Mouse (Mus musculus): ENCODE measurements around the gene Btbd2. TPM values are rescaled to one million over a fixed set of nuclear protein-coding genes. Genes with fewer than 3 reads are reported as not detected.

Gene Btbd2
- total and polyA plus RNA-seq, 3 experiments: 43.1 to 81.8 TPM; not detected in 1

GRCm38 (mm10) chr10:80684214-80684613 is 27.3 kb upstream of the Btbd2 start (continued):
- TF ChIP-seq BHLHE40 (IDR thresholded peaks at IDR 0.05; ENCODE audit: borderline replicate concordance, low read depth, low read length): no peak
- TF ChIP-seq GATA1 (IDR thresholded peaks at IDR 0.05; ENCODE audit: low read depth, low read length): no peak
- TF ChIP-seq MXI1 (IDR thresholded peaks at IDR 0.05; ENCODE audit: low read depth, low read length): no peak
- TF ChIP-seq ZNF384 (IDR thresholded peaks at IDR 0.05; ENCODE audit: low read depth, low read length): no peak
- peak; percentile 50; the same call in 1 of the 2 replicates for TF ChIP-seq SIN3A (IDR thresholded peaks at IDR 0.05; ENCODE audit: low read length)
- TF ChIP-seq EP300 (IDR thresholded peaks at IDR 0.05; ENCODE audit: low read depth in 1 of 2, low read length in 2 of 2): no peak
- TF ChIP-seq NRF1 (IDR thresholded peaks at IDR 0.05; ENCODE audit: insufficient read depth, low read depth, low read length, poor library complexity, severe bottlenecking): no peak
- no peak for TF ChIP-seq MAFK (IDR thresholded peaks at IDR 0.05; ENCODE audit: borderline replicate concordance, low read depth, low read length)
- TF ChIP-seq CHD2 (IDR thresholded peaks at IDR 0.05; ENCODE audit: low read length): no peak
- TF ChIP-seq POLR2AphosphoS5 (IDR thresholded peaks at IDR 0.05; ENCODE audit: borderline replicate concordance, low read depth, low read length): no peak
- no peak for TF ChIP-seq KAT2A (conservative IDR thresholded peaks at IDR 0.05; ENCODE audit: low read depth, low read length)
- TF ChIP-seq RCOR1 (IDR thresholded peaks at IDR 0.05; ENCODE audit: low read depth, low read length): no peak
- peak; percentile 74 for TF ChIP-seq SMC3 (IDR thresholded peaks at IDR 0.05; ENCODE audit: low read depth, low read length)
- TF ChIP-seq CTCF (IDR thresholded peaks at IDR 0.05 in 2 of 3, conservative IDR thresholded peaks at IDR 0.05 in 1 of 3; ENCODE audit: control insufficient read depth in 1 of 3, insufficient read depth in 1 of 3, low read depth in 2 of 3, low read length in 3 of 3, poor library complexity in 1 of 3, severe bottlenecking in 1 of 3): peak; percentile 81 to 94 (median 90)
- TF ChIP-seq HCFC1 (IDR thresholded peaks at IDR 0.05; ENCODE audit: low read depth, low read length): peak; percentile 24; the same call in 1 of the 2 replicates
- TF ChIP-seq ELF1 (IDR thresholded peaks at IDR 0.05; ENCODE audit: low read depth, low read length): no peak
- TF ChIP-seq ZMIZ1 (IDR thresholded peaks at IDR 0.05; ENCODE audit: low read depth, low read length): no peak
- TF ChIP-seq ZKSCAN1 (IDR thresholded peaks at IDR 0.05; ENCODE audit: low read depth, low read length): no peak

- peaks cover 16 to 31% of the 10 kb centered on the region in 2 experiments for H3K4me1 ChIP-seq (ENCODE audit: control insufficient read depth in 1 of 2, insufficient read depth in 2 of 2, low read length in 2 of 2)
- H3K79me2 ChIP-seq (ENCODE audit: control insufficient read depth, insufficient read depth, low read length, poor library complexity): no peaks in the 10 kb centered on the region; the same call in 1 of the 2 replicates
- DNase-seq (ENCODE audit: low read depth, low spot score): no peak
Measured at GRCm38 (mm10) chr10:80683647-80684046, 26.8 kb upstream of the Btbd2 start.

More at GRCm38 (mm10) chr10:80683647-80684046, 26.8 kb upstream of the Btbd2 start:
- H3K27ac ChIP-seq (ENCODE audit: control insufficient read depth, low read depth, low read length): no peak overlapping the region
- H3K9ac ChIP-seq (ENCODE audit: control insufficient read depth, low read depth, low read length, poor library complexity, severe bottlenecking): no peak overlapping the region
- peaks cover 5 to 28% of the 10 kb centered on the region in 2 experiments; a peak in 3 of 4 replicates for H3K36me3 ChIP-seq (ENCODE audit: control insufficient read depth in 1 of 2, insufficient read depth in 2 of 2, low read length in 2 of 2)
- H3K9me3 ChIP-seq (replicated peaks; ENCODE audit: insufficient read depth, low read length): no peaks in the 10 kb centered on the region
- no peak for TF ChIP-seq TCF12 (IDR thresholded peaks at IDR 0.05; ENCODE audit: low read depth, low read length)
- no peak for TF ChIP-seq MYC (IDR thresholded peaks at IDR 0.05; ENCODE audit: low read depth, low read length)
- no peak for TF ChIP-seq TAL1 (IDR thresholded peaks at IDR 0.05; ENCODE audit: low read length)
- TF ChIP-seq EP300 (IDR thresholded peaks at IDR 0.05; ENCODE audit: low read depth in 1 of 2, low read length in 2 of 2): no peak
- TF ChIP-seq CHD1 (IDR thresholded peaks at IDR 0.05; ENCODE audit: low read depth, low read length): no peak
- TF ChIP-seq KAT2A (conservative IDR thresholded peaks at IDR 0.05; ENCODE audit: low read depth, low read length): no peak
- TF ChIP-seq ELF1 (IDR thresholded peaks at IDR 0.05; ENCODE audit: low read depth, low read length): no peak
- no peak overlapping the region for H3K4me3 ChIP-seq (ENCODE audit: control insufficient read depth in 1 of 2, insufficient read depth in 1 of 2, low read depth in 2 of 2, low read length in 2 of 2)
- H3K27me3 ChIP-seq (ENCODE audit: control insufficient read depth in 1 of 2, insufficient read depth in 2 of 2, low read length in 2 of 2): no peaks in the 10 kb centered on the region
